Mouse (Mus musculus) inflammation-experienced regulatory T-cells (primary cell): Measurements from ENCODE around the gene Ang4. TPM values are rescaled to one million over a fixed set of nuclear protein-coding genes. Genes with fewer than 3 reads are reported as not detected.

Experiments
- polyA plus RNA-seq, 2 experiments: library from polyadenylated mRNA; unstranded; fragments of 100-300 nt; shearing (Covaris generic); gene quantifications; one replicate each; pipeline ENCODE4 v1.2.1; 2017

Gene Ang4
- not detected for polyA plus RNA-seq

DNA sequence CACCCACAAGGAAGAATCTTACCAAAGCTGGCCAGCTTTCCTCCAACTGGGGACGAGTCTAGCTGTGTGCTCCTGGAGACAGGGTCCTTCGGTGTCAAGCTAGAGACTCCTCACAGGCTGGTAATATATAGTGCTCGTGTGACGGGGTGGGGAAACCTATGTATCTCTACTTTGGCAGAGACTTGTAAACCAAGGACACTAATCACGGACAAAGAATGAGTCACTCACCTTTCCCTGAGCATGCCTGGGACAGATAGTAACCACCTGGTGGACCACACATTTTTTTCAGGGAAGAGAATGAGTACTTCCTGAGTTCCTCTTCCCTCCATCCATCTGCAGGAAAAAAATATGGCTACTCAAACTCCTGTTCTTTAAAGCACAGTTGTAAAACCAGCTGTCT lies at the start of gene Ang4:
Gene Ang4 (minus strand): TSS at position 101 of the 400 bp plus-strand sequence.

GRCm38 (mm10) chr14:51799746-51800145 lies 26.4 kb upstream of the Ang4 start, which contains the start of gene AY358078:
Gene AY358078, plus strand, starts transcription at chr14:51800046.

GRCm38 (mm10) chr14:51717083-51717482 lies 56.3 kb downstream of the Ang4 start, which contains the start of gene Gm5800:
Gene Gm5800, minus strand, starts transcription at chr14:51717183.

Other genes with a start within 250 kb of the Ang4 start
- gene Gm5622, start 220.8 kb downstream of the Ang4 start, polyA plus RNA-seq, result under 1 TPM in 1 of 2 experiments, not detected in 1; 0.49 TPM
- not detected for gene Gm17175, start 199.5 kb downstream of the Ang4 start, polyA plus RNA-seq
- not detected for gene Gm17174, start 181.5 kb downstream of the Ang4 start, polyA plus RNA-seq
- gene Gm17078, start 162.3 kb downstream of the Ang4 start, polyA plus RNA-seq, result not detected
- not detected for gene Gm4181, start 137.9 kb downstream of the Ang4 start, polyA plus RNA-seq
- gene Gm17079, start 78.1 kb downstream of the Ang4 start, polyA plus RNA-seq, result not detected
- gene Gm5800, start 56.4 kb downstream of the Ang4 start, polyA plus RNA-seq, result not detected
- under 1 TPM in 1 of 2 experiments, not detected in 1; 0.17 TPM for gene AY358078, start 26.5 kb upstream of the Ang4 start, polyA plus RNA-seq
- gene Ear6, start 80.1 kb upstream of the Ang4 start, polyA plus RNA-seq, result not detected
- gene Mettl17, start 111.3 kb upstream of the Ang4 start, polyA plus RNA-seq, result 100 to 1,000 TPM in 1 of 2 experiments, 10 to 100 TPM in 1; 77.4 to 115 TPM
- 1 to 10 TPM in 1 of 2 experiments, under 1 TPM in 1; 0.19 to 1.1 TPM for gene Slc39a2, start 119.3 kb upstream of the Ang4 start, polyA plus RNA-seq
- gene Ndrg2, start 140.6 kb upstream of the Ang4 start, polyA plus RNA-seq, result 10 to 100 TPM; 32.8 to 39.1 TPM
- not detected for gene Tppp2, start 144.8 kb upstream of the Ang4 start, polyA plus RNA-seq
- gene Rnase13, start 149.2 kb upstream of the Ang4 start, polyA plus RNA-seq, result not detected
- gene Arhgef40, start 211.1 kb upstream of the Ang4 start, polyA plus RNA-seq, result 1 to 10 TPM; 2.4 to 6.8 TPM
- gene Tmem253, start 242.1 kb upstream of the Ang4 start, polyA plus RNA-seq, result 1 to 10 TPM; 1.5 TPM
- 10 to 100 TPM; 16.7 to 19.3 TPM for gene Zfp219, start 247.1 kb upstream of the Ang4 start, polyA plus RNA-seq